Mouse (Mus musculus): ENCODE measurements around the gene Pik3cb. TPM values are rescaled to one million over a fixed set of nuclear protein-coding genes. Genes with fewer than 3 reads are reported as not detected.

The Pik3cb gene
- total and polyA plus RNA-seq, 2 experiments from 2014 or later = 3.8 to 5.8 TPM

DNA sequence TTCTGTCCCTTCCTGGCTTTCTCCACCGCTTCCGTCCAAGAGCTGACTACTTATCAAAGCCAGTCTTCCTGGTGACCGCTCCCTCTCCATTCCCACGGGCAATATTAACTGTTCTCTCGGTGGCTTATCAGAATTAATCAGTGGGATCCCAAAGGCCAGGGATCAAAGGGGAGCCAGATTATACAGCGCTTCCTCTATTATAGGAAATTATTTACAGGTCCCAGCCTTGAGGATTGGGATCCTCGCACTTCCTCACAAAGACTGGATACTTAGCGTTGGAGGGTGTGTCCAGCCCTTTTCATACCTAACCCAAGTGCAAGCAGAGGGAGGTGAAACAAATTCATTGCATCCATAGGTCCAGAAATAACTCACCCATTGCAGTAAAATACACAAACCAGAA, 108.4 kb downstream of the Pik3cb start:
- TF ChIP-seq CTCF (IDR thresholded peaks at IDR 0.05) = no peak
- Histone ChIP-seq H3K36me3 (ENCODE audit: insufficient read depth, low read length) (0 out of 2 replicates have a peak, but pooled peaks cover 4% of the 10 kb centered on the region), H3K9ac (replicated peaks; ENCODE audit: low read length, poor library complexity, severe bottlenecking) (no peak overlapping the region), H3K27me3 (ENCODE audit: insufficient read depth, low read length) (no peaks in the 10 kb centered on the region), H3K9me3 (ENCODE audit: low read length) (no peaks in the 10 kb centered on the region), H3K27ac (ENCODE audit: low read depth, low read length) (no peak overlapping the region), H3K4me1 (ENCODE audit: insufficient read depth, low read length) (no peaks in the 10 kb centered on the region), H3K4me3 (ENCODE audit: low read depth, low read length) (no peak overlapping the region), H3K4me2 (ENCODE audit: low read depth, low read length, poor library complexity, severe bottlenecking) (no peak overlapping the region)
- DNase-seq (ENCODE audit: low spot score) = no peak
- no peak for ATAC-seq (ENCODE audit: low FRiP score)
- 76% methylated on average over 8 of the region's 8 CpGs for WGBS

DNA sequence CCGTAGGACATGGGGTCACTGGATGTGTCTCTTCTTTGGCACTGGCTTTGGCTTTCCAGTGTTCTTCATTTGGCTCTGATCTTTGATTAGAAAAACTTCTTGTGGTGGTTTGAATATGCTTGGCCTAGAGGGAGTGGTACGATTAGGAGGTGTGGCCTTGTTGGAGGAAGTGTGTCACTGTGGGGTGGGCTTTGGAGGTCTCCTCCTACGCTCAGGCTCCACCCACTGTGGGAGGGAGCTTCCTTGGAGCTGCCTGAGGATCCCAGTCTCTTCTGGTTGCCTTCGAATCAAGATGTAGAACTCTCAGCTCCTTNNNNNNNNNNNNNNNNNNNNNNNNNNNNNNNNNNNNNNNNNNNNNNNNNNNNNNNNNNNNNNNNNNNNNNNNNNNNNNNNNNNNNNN, 118.7 kb downstream of the Pik3cb start:
- WGBS = 84% methylated on average over 4 of the region's 4 CpGs
- Histone ChIP-seq H3K27ac (ENCODE audit: low read depth, low read length) (no peak overlapping the region), H3K4me1 (ENCODE audit: insufficient read depth, low read length) (no peaks in the 10 kb centered on the region), H3K27me3 (ENCODE audit: insufficient read depth, low read length) (no peaks in the 10 kb centered on the region), H3K9ac (replicated peaks; ENCODE audit: low read length, poor library complexity, severe bottlenecking) (no peak overlapping the region), H3K9me3 (ENCODE audit: low read length) (no peaks in the 10 kb centered on the region), H3K36me3 (ENCODE audit: insufficient read depth, low read length) (no peaks in the 10 kb centered on the region), H3K4me3 (ENCODE audit: low read depth, low read length) (no peak overlapping the region), H3K4me2 (ENCODE audit: low read depth, low read length, poor library complexity, severe bottlenecking) (no peak overlapping the region)
- TF ChIP-seq CTCF (IDR thresholded peaks at IDR 0.05) = no peak
- DNase-seq (ENCODE audit: low spot score) (no peak), ATAC-seq (ENCODE audit: low FRiP score) (no peak)

DNA sequence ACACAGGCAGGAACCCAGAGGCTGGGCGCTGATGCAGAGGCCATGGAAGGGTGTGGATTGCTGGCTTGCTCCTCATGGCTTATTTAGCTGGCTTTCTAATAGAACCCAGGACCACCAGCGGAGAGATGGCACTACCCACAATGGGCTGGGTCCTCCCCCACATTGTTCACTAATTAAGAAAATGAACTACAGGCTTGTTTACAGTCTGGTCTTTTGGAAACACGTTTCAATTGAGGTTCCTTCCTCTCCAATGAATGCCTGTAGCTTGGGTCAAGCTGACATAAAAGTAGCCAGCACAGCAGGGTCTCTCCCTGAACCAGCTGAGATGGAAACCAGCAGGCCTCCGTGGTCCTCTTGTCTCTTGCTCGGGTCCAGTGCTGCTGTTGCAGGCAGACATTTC, 119.3 kb downstream of the Pik3cb start:
- no peaks in the 10 kb centered on the region for H3K4me1 ChIP-seq (ENCODE audit: insufficient read depth, low read length)
- H3K4me3 ChIP-seq (ENCODE audit: low read depth, low read length) = no peak overlapping the region
- H3K9me3 ChIP-seq (ENCODE audit: low read length) = no peaks in the 10 kb centered on the region
- H3K27ac ChIP-seq (ENCODE audit: low read depth, low read length) = no peak overlapping the region
- 36% methylated on average over 5 of the region's 5 CpGs for WGBS
- H3K36me3 ChIP-seq (ENCODE audit: insufficient read depth, low read length) = no peaks in the 10 kb centered on the region
- H3K27me3 ChIP-seq (ENCODE audit: insufficient read depth, low read length) = no peaks in the 10 kb centered on the region
- no peak for DNase-seq (ENCODE audit: low spot score)
- ATAC-seq (ENCODE audit: low FRiP score) = no peak
- H3K9ac ChIP-seq (replicated peaks; ENCODE audit: low read length, poor library complexity, severe bottlenecking) = no peak overlapping the region
- no peak for TF ChIP-seq CTCF (IDR thresholded peaks at IDR 0.05)
- no peak overlapping the region for H3K4me2 ChIP-seq (ENCODE audit: low read depth, low read length, poor library complexity, severe bottlenecking)

DNA sequence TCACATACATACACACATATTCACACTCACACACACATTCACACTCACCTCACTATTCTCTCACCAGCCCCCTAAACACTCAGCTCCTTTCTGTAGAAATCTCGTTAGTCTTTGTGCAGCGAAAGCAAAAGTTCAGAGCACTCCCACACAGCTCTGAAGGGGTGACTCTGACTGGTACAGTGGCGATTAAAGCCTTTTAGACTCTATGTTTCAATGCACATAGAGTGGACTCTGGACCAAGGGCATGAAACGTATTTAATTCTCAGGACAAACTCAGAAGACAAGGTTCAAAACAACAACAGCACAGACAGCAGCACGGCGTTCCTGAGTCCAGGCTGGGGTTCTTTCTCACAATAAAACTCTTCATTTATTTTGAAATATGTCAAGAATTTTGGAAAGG, 122.7 kb downstream of the Pik3cb start:
- 83% methylated on average over 6 of the region's 6 CpGs for WGBS

DNA sequence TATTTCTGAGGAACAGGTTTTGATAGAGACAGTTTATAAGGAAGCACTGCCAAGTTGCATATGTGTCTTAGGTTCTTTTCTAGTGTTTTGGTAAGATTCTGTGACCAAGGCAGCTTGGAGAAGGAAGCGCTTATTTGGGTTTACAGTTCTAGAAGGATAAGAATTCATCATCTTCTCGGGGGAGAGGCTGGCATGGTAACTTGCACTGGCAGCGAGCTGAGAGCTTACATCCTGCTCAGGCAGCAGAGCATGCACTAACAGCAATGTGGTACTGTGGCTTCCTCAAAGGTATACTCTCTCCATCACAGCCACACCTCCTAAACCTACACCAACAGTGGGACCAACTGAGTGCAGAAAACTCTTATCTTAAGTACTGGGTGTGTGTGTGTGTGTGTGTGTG, 123.7 kb downstream of the Pik3cb start:
- no peak for TF ChIP-seq CTCF (IDR thresholded peaks at IDR 0.05)
- H3K4me3 ChIP-seq (ENCODE audit: low read depth, low read length) = no peak overlapping the region
- H3K36me3 ChIP-seq (ENCODE audit: insufficient read depth, low read length) = no peaks in the 10 kb centered on the region
- no peak overlapping the region for H3K9ac ChIP-seq (replicated peaks; ENCODE audit: low read length, poor library complexity, severe bottlenecking)
- no peak overlapping the region for H3K27ac ChIP-seq (ENCODE audit: low read depth, low read length)
- ATAC-seq (ENCODE audit: low FRiP score) (no peak), DNase-seq (ENCODE audit: low spot score) (no peak)
- H3K27me3 ChIP-seq (ENCODE audit: insufficient read depth, low read length) = no peaks in the 10 kb centered on the region
- no peaks in the 10 kb centered on the region for H3K4me1 ChIP-seq (ENCODE audit: insufficient read depth, low read length)
- 84% methylated on average over 3 of the region's 3 CpGs for WGBS
- no peak overlapping the region for H3K4me2 ChIP-seq (ENCODE audit: low read depth, low read length, poor library complexity, severe bottlenecking)
- H3K9me3 ChIP-seq (ENCODE audit: low read length) = no peaks in the 10 kb centered on the region

More for the DNA sequence above, 122.7 kb downstream of the Pik3cb start:
- H3K36me3 ChIP-seq (ENCODE audit: insufficient read depth, low read length) = no peaks in the 10 kb centered on the region
- H3K4me3 ChIP-seq (ENCODE audit: low read depth, low read length) = no peak overlapping the region
- no peak for TF ChIP-seq CTCF (IDR thresholded peaks at IDR 0.05)
- DNase-seq (ENCODE audit: low spot score) (no peak), ATAC-seq (ENCODE audit: low FRiP score) (no peak)
- no peak overlapping the region for H3K4me2 ChIP-seq (ENCODE audit: low read depth, low read length, poor library complexity, severe bottlenecking)
- no peaks in the 10 kb centered on the region for H3K4me1 ChIP-seq (ENCODE audit: insufficient read depth, low read length)
- H3K9me3 ChIP-seq (ENCODE audit: low read length) = no peaks in the 10 kb centered on the region
- H3K9ac ChIP-seq (replicated peaks; ENCODE audit: low read length, poor library complexity, severe bottlenecking) = no peak overlapping the region
- H3K27ac ChIP-seq (ENCODE audit: low read depth, low read length) = no peak overlapping the region
- H3K27me3 ChIP-seq (ENCODE audit: insufficient read depth, low read length) = no peaks in the 10 kb centered on the region

DNA sequence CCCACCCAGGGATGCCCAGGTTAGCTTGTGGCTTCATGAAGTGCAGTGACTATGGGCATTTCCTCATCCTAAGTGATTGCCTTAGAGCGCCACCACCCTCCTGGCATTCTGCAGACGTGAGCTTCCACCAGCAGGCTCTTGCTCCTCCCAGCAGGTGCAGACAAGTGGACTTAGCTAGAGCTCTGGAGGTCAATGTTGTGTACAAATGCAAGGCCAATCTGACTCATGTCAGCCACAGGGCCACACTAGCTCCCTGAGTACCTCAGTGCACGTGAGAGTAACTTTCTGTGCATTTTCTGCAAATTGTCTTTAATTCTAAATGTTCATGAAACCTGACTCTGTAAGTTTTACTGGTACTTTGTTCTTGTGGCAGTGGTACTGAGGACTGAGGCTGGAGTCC, 124.1 kb downstream of the Pik3cb start:
- ATAC-seq (ENCODE audit: low FRiP score) (no peak), DNase-seq (ENCODE audit: low spot score) (no peak)
- TF ChIP-seq CTCF (IDR thresholded peaks at IDR 0.05) = no peak
- no peaks in the 10 kb centered on the region for H3K9me3 ChIP-seq (ENCODE audit: low read length)
- 75% methylated on average over 3 of the region's 3 CpGs for WGBS
- no peak overlapping the region for H3K4me3 ChIP-seq (ENCODE audit: low read depth, low read length)
- H3K9ac ChIP-seq (replicated peaks; ENCODE audit: low read length, poor library complexity, severe bottlenecking) = no peak overlapping the region
- H3K36me3 ChIP-seq (ENCODE audit: insufficient read depth, low read length) = no peaks in the 10 kb centered on the region
- no peak overlapping the region for H3K27ac ChIP-seq (ENCODE audit: low read depth, low read length)
- no peaks in the 10 kb centered on the region for H3K4me1 ChIP-seq (ENCODE audit: insufficient read depth, low read length)
- H3K27me3 ChIP-seq (ENCODE audit: insufficient read depth, low read length) = no peaks in the 10 kb centered on the region
- H3K4me2 ChIP-seq (ENCODE audit: low read depth, low read length, poor library complexity, severe bottlenecking) = no peak overlapping the region

DNA sequence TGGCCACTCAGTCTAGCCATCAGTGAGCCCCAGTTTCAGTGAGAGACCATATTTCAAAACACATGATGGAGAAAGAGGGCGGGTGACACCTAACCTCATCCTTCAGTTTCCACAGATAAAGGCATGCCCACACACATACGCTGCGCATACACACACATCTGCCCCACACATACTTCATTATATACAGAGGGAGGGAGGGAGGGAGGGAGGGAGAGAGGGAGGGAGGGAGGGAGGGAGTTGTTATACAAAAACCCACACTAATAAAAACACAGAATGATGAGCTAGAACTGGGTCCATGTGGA, 130.6 kb downstream of the Pik3cb start:
- no peak overlapping the region for H3K4me2 ChIP-seq (ENCODE audit: low read depth, low read length, poor library complexity, severe bottlenecking)
- 94% methylated on average over 3 of the region's 3 CpGs for WGBS
- H3K4me1 ChIP-seq (ENCODE audit: insufficient read depth, low read length) = no peaks in the 10 kb centered on the region

More for the DNA sequence above, 130.6 kb downstream of the Pik3cb start:
- TF ChIP-seq CTCF (IDR thresholded peaks at IDR 0.05) = no peak
- H3K27me3 ChIP-seq (ENCODE audit: insufficient read depth, low read length) = no peaks in the 10 kb centered on the region
- H3K9ac ChIP-seq (replicated peaks; ENCODE audit: low read length, poor library complexity, severe bottlenecking) = no peak overlapping the region
- peaks cover 4% of the 10 kb centered on the region; the same call in 1 of the 2 replicates for H3K36me3 ChIP-seq (ENCODE audit: insufficient read depth, low read length)
- DNase-seq (ENCODE audit: low spot score) = no peak
- H3K4me3 ChIP-seq (ENCODE audit: low read depth, low read length) = no peak overlapping the region
- no peaks in the 10 kb centered on the region for H3K9me3 ChIP-seq (ENCODE audit: low read length)
- no peak overlapping the region for H3K27ac ChIP-seq (ENCODE audit: low read depth, low read length)
- no peak for ATAC-seq (ENCODE audit: low FRiP score)

Data from midbrain, postnatal 0 days (tissue).